Mouse (Mus musculus) testis, adult 2 months (tissue): ENCODE measurements around the gene Fam78a.

Experiments
- CTCF ChIP-seq: fragments of 200-500 bp; IDR thresholded peaks from 2 replicates; pipeline ENCODE4 v1.5.1; 2012; ENCODE audit warnings: low read depth, mild to moderate bottlenecking, inconsistent platforms, low read length, moderate library complexity; ENCODE audit not compliant: control insufficient read depth, insufficient read depth, insufficient replicate concordance
- POLR2A ChIP-seq: fragments of 200-500 bp; IDR thresholded peaks from 2 replicates; pipeline ENCODE4 v1.6.1; 2012; ENCODE audit warnings: low read depth, mild to moderate bottlenecking, inconsistent platforms, low read length, moderate library complexity; ENCODE audit not compliant: control insufficient read depth

GRCm38 (mm10) chr2:32024372-32024771 lies 60.3 kb downstream of the Fam78a start:
- no peak for TF ChIP-seq POLR2A
- TF ChIP-seq CTCF: no peak
